ENCODE assay signal across 8 mouse cellular contexts in genomic region chr8:71486136-71486529, GRCm38 (mm10). TPM values are rescaled to one million over a fixed set of nuclear protein-coding genes. Genes with fewer than 3 reads are reported as not detected.
DNase-seq lines count a peak whose midpoint lies in the region; ATAC-seq and TF ChIP-seq lines count a peak whose summit lies in the region.

No protein-coding gene starts in this region.

- no peak overlapping the region for H3K27ac ChIP-seq in kidney, embryonic 16.5 days (ENCODE audit: low read length)
- peak overlapping the region; percentile 97 for H3K27ac ChIP-seq in embryonic facial prominence, embryonic 10.5 days (replicated peaks)
- peak overlapping the region; percentile 82; the same call in 1 of the 2 replicates for H3K27ac ChIP-seq in hindbrain, postnatal 0 days
- peak overlapping the region; percentile 66 for H3K27ac ChIP-seq in midbrain, embryonic 16.5 days (ENCODE audit: low read length)

- H3K27me3 ChIP-seq in kidney, embryonic 16.5 days (ENCODE audit: insufficient read depth, low read length), result no peaks in the 10 kb centered on the region
- H3K27me3 ChIP-seq in embryonic facial prominence, embryonic 10.5 days (replicated peaks; ENCODE audit: low read depth, poor library complexity, severe bottlenecking), result peaks cover 12% of the 10 kb centered on the region
- H3K27me3 ChIP-seq in hindbrain, postnatal 0 days (ENCODE audit: insufficient read depth, low read length), result no peaks in the 10 kb centered on the region
- H3K27me3 ChIP-seq in midbrain, embryonic 16.5 days (ENCODE audit: control insufficient read depth, insufficient read depth, low read depth, low read length), result no peaks in the 10 kb centered on the region

- peak overlapping the region; percentile 29; the same call in 1 of the 2 replicates for H3K9ac ChIP-seq in kidney, embryonic 16.5 days (replicated peaks; ENCODE audit: low read length)
- H3K9ac ChIP-seq in hindbrain, postnatal 0 days (replicated peaks; ENCODE audit: low read length), result peak overlapping the region; percentile 94; the same call in 1 of the 2 replicates
- H3K9ac ChIP-seq in midbrain, embryonic 16.5 days (ENCODE audit: low read depth, low read length), result peak overlapping the region; percentile 60

- no peak for TF ChIP-seq CTCF in hindbrain, postnatal 0 days (IDR thresholded peaks at IDR 0.05; ENCODE audit: low read depth)

- peaks cover 17% of the 10 kb centered on the region for H3K4me1 ChIP-seq in kidney, embryonic 16.5 days (ENCODE audit: insufficient read depth, low read length)
- peaks cover 59% of the 10 kb centered on the region for H3K4me1 ChIP-seq in embryonic facial prominence, embryonic 10.5 days
- H3K4me1 ChIP-seq in hindbrain, postnatal 0 days (ENCODE audit: insufficient read depth, low read length), result peaks cover 12% of the 10 kb centered on the region
- H3K4me1 ChIP-seq in midbrain, embryonic 16.5 days (ENCODE audit: control insufficient read depth, insufficient read depth, low read length), result peaks cover 29% of the 10 kb centered on the region

- peaks cover 5% of the 10 kb centered on the region; the same call in 1 of the 2 replicates for H3K36me3 ChIP-seq in kidney, embryonic 16.5 days (ENCODE audit: insufficient read depth, low read length)
- H3K36me3 ChIP-seq in embryonic facial prominence, embryonic 10.5 days (replicated peaks), result peaks cover 48% of the 10 kb centered on the region
- peaks cover 9% of the 10 kb centered on the region; the same call in 1 of the 2 replicates for H3K36me3 ChIP-seq in hindbrain, postnatal 0 days (ENCODE audit: insufficient read depth, low read length)
- peaks cover 7% of the 10 kb centered on the region for H3K36me3 ChIP-seq in midbrain, embryonic 16.5 days (ENCODE audit: control insufficient read depth, insufficient read depth, low read length)

- peak overlapping the region; percentile 78 for H3K4me3 ChIP-seq in kidney, embryonic 16.5 days (ENCODE audit: low read length)
- H3K4me3 ChIP-seq in embryonic facial prominence, embryonic 10.5 days, result peak overlapping the region; percentile 92
- H3K4me3 ChIP-seq in hindbrain, postnatal 0 days (ENCODE audit: low read length), result peak overlapping the region; percentile 92
- peak overlapping the region; percentile 93 for H3K4me3 ChIP-seq in midbrain, embryonic 16.5 days (ENCODE audit: low read depth, low read length)

- 15% methylated on average over 7 of the region's 7 CpGs for WGBS in kidney, embryonic 16.5 days
- 19% methylated on average over 7 of the region's 7 CpGs for whole genome bisulfite sequencing in embryonic facial prominence, embryonic 10.5 days
- WGBS in hindbrain, postnatal 0 days, result 10% methylated on average over 7 of the region's 7 CpGs
- WGBS in midbrain, embryonic 16.5 days, result 18% methylated on average over 7 of the region's 7 CpGs

- no peaks in the 10 kb centered on the region for H3K9me3 ChIP-seq in kidney, embryonic 16.5 days (ENCODE audit: low read length)
- no peaks in the 10 kb centered on the region for H3K9me3 ChIP-seq in embryonic facial prominence, embryonic 10.5 days
- no peaks in the 10 kb centered on the region for H3K9me3 ChIP-seq in hindbrain, postnatal 0 days (ENCODE audit: low read length)
- H3K9me3 ChIP-seq in midbrain, embryonic 16.5 days (replicated peaks; ENCODE audit: control insufficient read depth, low read length, poor library complexity, severe bottlenecking), result no peaks in the 10 kb centered on the region

- peak overlapping the region; percentile 86 for H3K4me2 ChIP-seq in kidney, embryonic 16.5 days (replicated peaks; ENCODE audit: low read depth, low read length)
- peak overlapping the region; percentile 90 for H3K4me2 ChIP-seq in hindbrain, postnatal 0 days (ENCODE audit: low read depth, low read length)
- peak overlapping the region; percentile 92 for H3K4me2 ChIP-seq in midbrain, embryonic 16.5 days (ENCODE audit: low read length)

- DNase-seq in kidney, postnatal 4 days, result no peak
- peak; percentile 42 for DNase-seq in embryonic facial prominence, embryonic 10.5 days (ENCODE audit: low spot score)
- no peak for DNase-seq in hindbrain, postnatal 0 days (ENCODE audit: low spot score)
- DNase-seq in embryo, embryonic 11 days, result no peak
- no peak for DNase-seq in spleen, postnatal 36 days (ENCODE audit: low spot score in 2 of 2)
- DNase-seq in adrenal gland, adult 18-20 months (ENCODE audit: low spot score in 2 of 2), result no peak

- ATAC-seq in kidney, embryonic 16.5 days (ENCODE audit: low FRiP score, low TSS enrichment), result no peak
- ATAC-seq in hindbrain, postnatal 0 days, result no peak
- no peak for ATAC-seq in midbrain, embryonic 16.5 days

RNA-seq across cellular contexts. Expression of gene Ano8, which starts 0.4 kb away (rescaled TPM):
- polyA plus RNA-seq in kidney, embryonic 16.5 days (2015; fragmentation: Nextera tagmentation; extraction: Ambion mirVana), result 0.81 and 1.0 TPM in 2 replicates
- polyA plus RNA-seq in embryonic facial prominence, embryonic 10.5 days (2016; fragmentation: Nextera tagmentation; extraction: Ambion mirVana), result 2.4 and 3.2 TPM in 2 replicates
- total RNA-seq in hindbrain, postnatal 0 days (2014; rRNA removed), result 78.6 and 80.5 TPM in 2 replicates
- polyA plus RNA-seq in hindbrain, postnatal 0 days (2015; fragmentation: Nextera tagmentation; extraction: Ambion mirVana), result 4.7 and 5.3 TPM in 2 replicates
- polyA plus RNA-seq in midbrain, embryonic 16.5 days (2015; fragmentation: Nextera tagmentation; extraction: Ambion mirVana), result 4.0 and 5.9 TPM in 2 replicates
- total RNA-seq in adrenal gland, adult 18-20 months (2021), result 10 to 100 TPM; 13.6 to 13.9 TPM

RNA-seq across cellular contexts. Expression of gene Gtpbp3, which starts 1.8 kb away (rescaled TPM):
- polyA plus RNA-seq in kidney, embryonic 16.5 days (2015; fragmentation: Nextera tagmentation; extraction: Ambion mirVana), result 22.2 and 22.5 TPM in 2 replicates
- polyA plus RNA-seq in embryonic facial prominence, embryonic 10.5 days (2016; fragmentation: Nextera tagmentation; extraction: Ambion mirVana), result 24.5 and 25.3 TPM in 2 replicates
- 36.1 and 58.5 TPM in 2 replicates for total RNA-seq in hindbrain, postnatal 0 days (2014; rRNA removed)
- polyA plus RNA-seq in hindbrain, postnatal 0 days (2015; fragmentation: Nextera tagmentation; extraction: Ambion mirVana), result 12.1 and 15.5 TPM in 2 replicates
- 11.8 and 12.5 TPM in 2 replicates for polyA plus RNA-seq in midbrain, embryonic 16.5 days (2015; fragmentation: Nextera tagmentation; extraction: Ambion mirVana)
- total RNA-seq in adrenal gland, adult 18-20 months (2021), result 10 to 100 TPM; 19.0 to 22.8 TPM

RNA-seq across cellular contexts. Expression of gene Dda1, which starts 17.1 kb away (rescaled TPM):
- polyA plus RNA-seq in kidney, embryonic 16.5 days (2015; fragmentation: Nextera tagmentation; extraction: Ambion mirVana), result 110 and 115 TPM in 2 replicates
- 131 and 134 TPM in 2 replicates for polyA plus RNA-seq in embryonic facial prominence, embryonic 10.5 days (2016; fragmentation: Nextera tagmentation; extraction: Ambion mirVana)
- total RNA-seq in hindbrain, postnatal 0 days (2014; rRNA removed), result 191 and 195 TPM in 2 replicates
- 241 and 246 TPM in 2 replicates for polyA plus RNA-seq in hindbrain, postnatal 0 days (2015; fragmentation: Nextera tagmentation; extraction: Ambion mirVana)
- 224 and 231 TPM in 2 replicates for polyA plus RNA-seq in midbrain, embryonic 16.5 days (2015; fragmentation: Nextera tagmentation; extraction: Ambion mirVana)
- total RNA-seq in adrenal gland, adult 18-20 months (2021), result 10 to 100 TPM; 63.8 to 67.8 TPM

RNA-seq across cellular contexts. Expression of gene Mrpl34, which starts 21.4 kb away (rescaled TPM):
- polyA plus RNA-seq in kidney, embryonic 16.5 days (2015; fragmentation: Nextera tagmentation; extraction: Ambion mirVana), result 170 and 178 TPM in 2 replicates
- polyA plus RNA-seq in embryonic facial prominence, embryonic 10.5 days (2016; fragmentation: Nextera tagmentation; extraction: Ambion mirVana), result 223 and 236 TPM in 2 replicates
- 77.9 and 127 TPM in 2 replicates for total RNA-seq in hindbrain, postnatal 0 days (2014; rRNA removed)
- polyA plus RNA-seq in hindbrain, postnatal 0 days (2015; fragmentation: Nextera tagmentation; extraction: Ambion mirVana), result 155 and 164 TPM in 2 replicates
- polyA plus RNA-seq in midbrain, embryonic 16.5 days (2015; fragmentation: Nextera tagmentation; extraction: Ambion mirVana), result 182 and 191 TPM in 2 replicates
- 100 to 1,000 TPM; 103 to 130 TPM for total RNA-seq in adrenal gland, adult 18-20 months (2021)

RNA-seq across cellular contexts. Expression of gene Abhd8, which starts 22.7 kb away (rescaled TPM):
- polyA plus RNA-seq in kidney, embryonic 16.5 days (2015; fragmentation: Nextera tagmentation; extraction: Ambion mirVana), result 41.9 and 46.6 TPM in 2 replicates
- polyA plus RNA-seq in embryonic facial prominence, embryonic 10.5 days (2016; fragmentation: Nextera tagmentation; extraction: Ambion mirVana), result 66.4 and 69.4 TPM in 2 replicates
- total RNA-seq in hindbrain, postnatal 0 days (2014; rRNA removed), result 325 and 330 TPM in 2 replicates
- polyA plus RNA-seq in hindbrain, postnatal 0 days (2015; fragmentation: Nextera tagmentation; extraction: Ambion mirVana), result 190 and 195 TPM in 2 replicates
- polyA plus RNA-seq in midbrain, embryonic 16.5 days (2015; fragmentation: Nextera tagmentation; extraction: Ambion mirVana), result 176 TPM in 2 replicates
- total RNA-seq in adrenal gland, adult 18-20 months (2021), result 10 to 100 TPM; 43.5 to 72.2 TPM

Comparison
In these comparisons a context has a peak if more than half of its experiments do, and no peak if none do; other contexts are left out.
1. H3K9ac ChIP-seq: peak in every context shown above with its lines; median percentile 94 in hindbrain, postnatal 0 days; 60 in midbrain, embryonic 16.5 days; 29 in kidney, embryonic 16.5 days.